Mouse (Mus musculus): Measurements from ENCODE around the gene Arsk. TPM values are rescaled to one million over a fixed set of nuclear protein-coding genes. Genes with fewer than 3 reads are reported as not detected.

Arsk gene
- 2.5 and 6.0 TPM in 2 replicates for polyA plus RNA-seq (2012; rRNA removed)

GRCm38 (mm10) chr13:76098493-76099303, at the start of gene Arsk, which contains the start of gene Ttc37:
Arsk (minus strand) TSS chr13:76098660.
Ttc37 (plus strand) TSS chr13:76098734.

GRCm38 (mm10) chr13:76056896-76057266, 41.6 kb downstream of the Arsk start, which contains the start of gene Gpr150:
Gpr150 (minus strand) TSS chr13:76056996.

GRCm38 (mm10) chr13:76017974-76018843, 80.3 kb downstream of the Arsk start, which contains the start of gene Rfesd:
Rfesd (minus strand) TSS chr13:76018719.

Other genes starting within 250 kb of the Arsk start
- gene Rhobtb3, start 154.7 kb downstream of the Arsk start, polyA plus RNA-seq (2012; rRNA removed): 29.4 and 43.7 TPM in 2 replicates
- 0.07 and 0.27 TPM in 2 replicates for gene Spata9, start 131.5 kb downstream of the Arsk start, polyA plus RNA-seq (2012; rRNA removed)
- gene Rfesd, start 79.9 kb downstream of the Arsk start, polyA plus RNA-seq (2012; rRNA removed): 16.1 and 18.3 TPM in 2 replicates
- 0.29 and 0.32 TPM in 2 replicates for gene Gpr150, start 41.7 kb downstream of the Arsk start, polyA plus RNA-seq (2012; rRNA removed)
- 13.2 and 16.8 TPM in 2 replicates for gene Ttc37, start 74 bp upstream of the Arsk start, polyA plus RNA-seq (2012; rRNA removed)
- 0.04 and 0.05 TPM in 2 replicates for gene Fam81b, start 206.4 kb upstream of the Arsk start, polyA plus RNA-seq (2012; rRNA removed)